23 mouse cellular contexts compared by ENCODE assay signal in the genomic region with DNA sequence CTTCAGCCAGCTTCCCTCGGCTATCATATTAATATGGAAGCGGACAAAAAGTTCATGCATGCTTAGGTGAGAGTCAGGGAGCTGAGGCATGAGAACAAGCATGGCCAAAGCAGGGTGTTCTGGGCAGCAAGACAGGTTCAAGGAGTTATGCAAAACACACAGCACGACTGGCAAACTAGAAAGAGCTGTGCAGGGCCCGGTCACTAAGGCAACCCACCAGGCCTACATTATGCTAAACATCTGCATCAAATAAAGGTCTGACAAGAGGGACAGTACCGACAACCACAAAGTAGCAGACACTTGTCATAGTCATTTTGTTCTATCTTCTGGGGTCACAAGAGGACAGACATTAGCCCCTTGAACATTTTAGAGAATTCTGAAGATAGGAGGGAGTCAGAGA.
DNase-seq lines count a peak whose midpoint lies in the region.
"Had no signal": no experiment of that assay in that cellular context is flagged by ENCODE, and none has a peak within 500 bp of the region (broad histone marks: within the 10 kb centered on the region; RNA-seq: fewer than 3 reads in every experiment).

No protein-coding gene starts in this region.

- H3K4me3 ChIP-seq in embryonic facial prominence, embryonic 10.5 days, result no peak overlapping the region
- H3K4me3 ChIP-seq: embryonic facial prominence, embryonic 13.5 days; embryonic facial prominence, embryonic 15.5 days; erythroblast, embryonic 14.5 days; forebrain, embryonic 10.5 days; forebrain, embryonic 13.5 days; forebrain, embryonic 15.5 days had no signal

- H3K9me3 ChIP-seq in embryonic facial prominence, embryonic 10.5 days, result no peaks in the 10 kb centered on the region
- H3K9me3 ChIP-seq: embryonic facial prominence, embryonic 13.5 days; embryonic facial prominence, embryonic 15.5 days; forebrain, embryonic 10.5 days; forebrain, embryonic 13.5 days; forebrain, embryonic 15.5 days had no signal

- H3K4me1 ChIP-seq in embryonic facial prominence, embryonic 10.5 days, result no peaks in the 10 kb centered on the region
- H3K4me1 ChIP-seq: embryonic facial prominence, embryonic 13.5 days; embryonic facial prominence, embryonic 15.5 days; forebrain, embryonic 13.5 days; forebrain, embryonic 15.5 days had no signal

- H3K27ac ChIP-seq in embryonic facial prominence, embryonic 10.5 days (replicated peaks), result no peak overlapping the region
- H3K27ac ChIP-seq: embryonic facial prominence, embryonic 13.5 days; embryonic facial prominence, embryonic 15.5 days; forebrain, embryonic 10.5 days; forebrain, embryonic 13.5 days; forebrain, embryonic 15.5 days had no signal

- WGBS in embryonic facial prominence, embryonic 10.5 days, result 59% methylated on average over 5 of the region's 5 CpGs

- DNase-seq in embryo, embryonic 11 days, result peak; percentile 18
- DNase-seq in embryo, embryonic 10 days (ENCODE audit: low spot score), result no peak
- DNase-seq in embryonic facial prominence, embryonic 10.5 days (ENCODE audit: low spot score), result peak; percentile 34
- peak; percentile 8 for DNase-seq in forelimb bud, embryonic 11.5 days (ENCODE audit: low read depth, low spot score)
- DNase-seq in adrenal gland, postnatal 36 days, result no peak
- DNase-seq in ovary, adult 18-20 months (ENCODE audit: low spot score), result no peak
- DNase-seq: adrenal gland, adult 8-10 months; adrenal gland, postnatal 14 days; cerebellum, adult 11 months; cerebellum, adult 18-20 months; cerebellum, adult 8-10 months; cerebellum, adult 9-11 months; cerebellum, postnatal 14 days; cerebellum, postnatal 36 days; forebrain, postnatal 0 days had no signal

- no peaks in the 10 kb centered on the region for H3K36me3 ChIP-seq in embryonic facial prominence, embryonic 10.5 days (replicated peaks)
- H3K36me3 ChIP-seq: embryonic facial prominence, embryonic 13.5 days; embryonic facial prominence, embryonic 15.5 days; forebrain, embryonic 10.5 days; forebrain, embryonic 15.5 days; G1E had no signal

- H3K27me3 ChIP-seq in embryonic facial prominence, embryonic 10.5 days (replicated peaks; ENCODE audit: low read depth, poor library complexity, severe bottlenecking), result no peaks in the 10 kb centered on the region
- H3K27me3 ChIP-seq: embryonic facial prominence, embryonic 13.5 days; embryonic facial prominence, embryonic 15.5 days; forebrain, embryonic 13.5 days; Patski had no signal

Comparison
In these comparisons a context has a peak if more than half of its experiments do, and no peak if none do; other contexts are left out.
1. DNase-seq: peak in embryo, embryonic 11 days (single experiment), embryonic facial prominence, embryonic 10.5 days (single experiment) and forelimb bud, embryonic 11.5 days (single experiment); none in embryo, embryonic 10 days (single experiment), adrenal gland, postnatal 36 days (0 of 2) and ovary, adult 18-20 months (single experiment).